Mouse (Mus musculus) CH12.LX (cell line): ENCODE measurements around the gene Plekha7. TPM values are rescaled to one million over a fixed set of nuclear protein-coding genes. Genes with fewer than 3 reads are reported as not detected.

Source experiments
- DNase-seq: peaks from one replicate; pipeline ENCODE4 v3.0.0-alpha.2; 2013; ENCODE audit errors: extremely low read depth
- H3K27ac ChIP-seq: 2 replicates; pipeline ENCODE4 v1.5.1; 2012; ENCODE audit warnings: low read depth, mild to moderate bottlenecking, control low read depth, moderate library complexity; ENCODE audit not compliant: insufficient read depth
- H3K27me3 ChIP-seq: replicated peaks from 2 replicates; pipeline ENCODE3; 2012; ENCODE audit warnings: inconsistent platforms
- H3K36me3 ChIP-seq, 2 experiments: replicated peaks in 1 of 2; 2 replicates each; pipeline versions ENCODE3 to v1.6.1; 2012; ENCODE audit warnings: inconsistent platforms in 1 of 2, low read length in 1 of 2, mild to moderate bottlenecking in 1 of 2, mixed read lengths in 1 of 2, moderate library complexity in 1 of 2; ENCODE audit not compliant: control insufficient read depth in 1 of 2, insufficient read depth in 1 of 2
- H3K4me1 ChIP-seq, 2 experiments: 2 replicates each; pipeline ENCODE4 v1.6.1; 2012; ENCODE audit warnings: inconsistent platforms in 1 of 2, moderate library complexity in 1 of 2; ENCODE audit not compliant: insufficient read depth in 2 of 2, control insufficient read depth in 1 of 2
- H3K4me2 ChIP-seq: 2 replicates; pipeline ENCODE4 v1.6.1; 2012; ENCODE audit warnings: low read depth, mild to moderate bottlenecking, control low read depth; ENCODE audit not compliant: poor library complexity, insufficient read depth, severe bottlenecking
- H3K4me3 ChIP-seq, 3 experiments: fragments of 150-350 bp in 1 of 3; sonication (generic) in 1 of 3; replicated peaks in 1 of 3; 2 replicates each; pipeline versions ENCODE3 to v1.5.1; 2011 to 2012; ENCODE audit warnings: low read depth in 2 of 3, low read length in 2 of 3, mild to moderate bottlenecking in 2 of 3, moderate library complexity in 2 of 3, control low read depth in 1 of 3, improper control_type of control experiment in 1 of 3, inconsistent platforms in 1 of 3, mixed read lengths in 1 of 3; ENCODE audit not compliant: poor library complexity in 1 of 3
- H3K79me2 ChIP-seq: replicated peaks from 2 replicates; pipeline ENCODE4 v1.6.1; 2012; ENCODE audit warnings: mild to moderate bottlenecking, moderate library complexity; ENCODE audit not compliant: control insufficient read depth, poor library complexity, insufficient read depth, severe bottlenecking; ENCODE audit errors: extremely low read depth
- H3K9ac ChIP-seq: 2 replicates; pipeline ENCODE4 v1.6.1; 2012; ENCODE audit warnings: low read depth, mild to moderate bottlenecking, control low read depth, moderate library complexity; ENCODE audit not compliant: insufficient read depth
- H3K9me3 ChIP-seq: replicated peaks from 2 replicates; pipeline ENCODE3; 2012; ENCODE audit warnings: low read length, inconsistent platforms, mixed read lengths
- BHLHE40 ChIP-seq: IDR thresholded peaks from 2 replicates; pipeline ENCODE4 v1.6.1; 2011; ENCODE audit warnings: mild to moderate bottlenecking, low read depth, low read length, improper control_type of control experiment
- CHD1 ChIP-seq: IDR thresholded peaks from 2 replicates; pipeline ENCODE4 v1.6.1; 2012; ENCODE audit warnings: low read depth, low read length, improper control_type of control experiment, inconsistent platforms
- E2F4 ChIP-seq: IDR thresholded peaks from 2 replicates; pipeline ENCODE4 v1.6.1; 2011; ENCODE audit warnings: low read depth, low read length, improper control_type of control experiment; ENCODE audit not compliant: insufficient replicate concordance
- HCFC1 ChIP-seq: IDR thresholded peaks from 2 replicates; pipeline ENCODE4 v1.6.1; 2012; ENCODE audit warnings: low read depth, mild to moderate bottlenecking, inconsistent platforms, low read length, improper control_type of control experiment
- JUN ChIP-seq: IDR thresholded peaks from 2 replicates; pipeline ENCODE4 v1.6.1; 2011; ENCODE audit warnings: low read depth, mild to moderate bottlenecking, low read length, improper control_type of control experiment, moderate library complexity; ENCODE audit not compliant: insufficient read depth
- MAFK ChIP-seq: IDR thresholded peaks from 2 replicates; pipeline ENCODE4 v1.6.1; 2011; ENCODE audit warnings: low read length, improper control_type of control experiment; ENCODE audit not compliant: insufficient replicate concordance
- MAZ ChIP-seq: IDR thresholded peaks from 2 replicates; pipeline ENCODE4 v1.6.1; 2012; ENCODE audit warnings: low read depth, mild to moderate bottlenecking, inconsistent platforms, low read length, improper control_type of control experiment, moderate library complexity
- MEF2A ChIP-seq: IDR thresholded peaks from 2 replicates; pipeline ENCODE4 v1.6.1; 2014; ENCODE audit warnings: low read depth, mild to moderate bottlenecking, inconsistent platforms, low read length, improper control_type of control experiment, borderline replicate concordance
- MXI1 ChIP-seq: IDR thresholded peaks from 2 replicates; pipeline ENCODE4 v1.6.1; 2011; ENCODE audit warnings: mild to moderate bottlenecking, low read depth, low read length, improper control_type of control experiment
- MYC ChIP-seq: IDR thresholded peaks from 2 replicates; pipeline ENCODE4 v1.6.1; 2011; ENCODE audit warnings: low read depth, mild to moderate bottlenecking, improper control_type of control experiment, low read length
- NELFE ChIP-seq: IDR thresholded peaks from 2 replicates; pipeline ENCODE4 v1.6.1; 2011; ENCODE audit warnings: low read depth, low read length, improper control_type of control experiment
- PAX5 ChIP-seq: IDR thresholded peaks from 2 replicates; pipeline ENCODE4 v1.6.1; 2012; ENCODE audit warnings: low read length, inconsistent platforms, mixed read lengths
- POLR2AphosphoS2 ChIP-seq: IDR thresholded peaks from 2 replicates; pipeline ENCODE4 v1.6.1; 2011; ENCODE audit warnings: low read depth, low read length, improper control_type of control experiment
- RAD21 ChIP-seq: IDR thresholded peaks from 2 replicates; pipeline ENCODE4 v1.6.1; 2011; ENCODE audit warnings: low read depth, mild to moderate bottlenecking, low read length, improper control_type of control experiment, moderate library complexity
- RCOR1 ChIP-seq: conservative IDR thresholded peaks from 2 replicates; pipeline ENCODE4 v1.6.1; 2012; ENCODE audit warnings: low read depth, mild to moderate bottlenecking, inconsistent platforms, low read length, improper control_type of control experiment
- SMC3 ChIP-seq: IDR thresholded peaks from 2 replicates; pipeline ENCODE4 v1.6.1; 2011; ENCODE audit warnings: low read depth, low read length, improper control_type of control experiment
- TBP ChIP-seq: conservative IDR thresholded peaks from 2 replicates; pipeline ENCODE4 v1.6.1; 2011; ENCODE audit warnings: low read depth, low read length, improper control_type of control experiment
- TCF12 ChIP-seq: IDR thresholded peaks from 2 replicates; pipeline ENCODE4 v1.6.1; 2014; ENCODE audit warnings: low read depth, mild to moderate bottlenecking, inconsistent platforms, low read length, improper control_type of control experiment
- UBTF ChIP-seq: IDR thresholded peaks from 2 replicates; pipeline ENCODE4 v1.6.1; 2012; ENCODE audit warnings: low read depth, mild to moderate bottlenecking, inconsistent platforms, low read length, improper control_type of control experiment, moderate library complexity
- USF1 ChIP-seq: IDR thresholded peaks from 2 replicates; pipeline ENCODE4 v1.6.1; 2014; ENCODE audit warnings: low read depth, mild to moderate bottlenecking, inconsistent platforms, low read length, improper control_type of control experiment
- USF2 ChIP-seq: conservative IDR thresholded peaks from 2 replicates; pipeline ENCODE4 v1.6.1; 2011; ENCODE audit warnings: low read depth, low read length, improper control_type of control experiment
- ZC3H11A ChIP-seq: IDR thresholded peaks from 2 replicates; pipeline ENCODE4 v1.6.1; 2012; ENCODE audit warnings: low read depth, mild to moderate bottlenecking, inconsistent platforms, low read length, improper control_type of control experiment
- ZKSCAN1 ChIP-seq: IDR thresholded peaks from 2 replicates; pipeline ENCODE4 v1.6.1; 2012; ENCODE audit warnings: low read depth, inconsistent platforms, low read length, improper control_type of control experiment, borderline replicate concordance
- ZMIZ1 ChIP-seq: IDR thresholded peaks from 2 replicates; pipeline ENCODE4 v1.6.1; 2012; ENCODE audit warnings: low read depth, mild to moderate bottlenecking, inconsistent platforms, low read length, improper control_type of control experiment
- dilution Hi-C: fragments of 300-500 bp; cut with MboI; formaldehyde crosslinking; loops from 2 replicates; pipeline ENCODE4 v1.14.3; 2020; ENCODE audit warnings: low sequenced_read_pairs; ENCODE audit not compliant: extremely low pct_unique_long_range_greater_than_20kb, extremely low pct_ligation_motif_present
- in situ Hi-C: fragments of 300-500 bp; cut with MboI; formaldehyde crosslinking; loops from 3 replicates; pipeline ENCODE4 v1.14.3; 2019; ENCODE audit warnings: low sequenced_read_pairs, low pct_ligation_motif_present, low pct_unique_long_range_greater_than_20kb, mixed read lengths
- polyA plus RNA-seq: library from polyadenylated mRNA; unstranded; fragments of >175 nt; gene quantifications from 2 replicates; pipeline ENCODE4 v1.2.1, GENCODE M21; 2012; ENCODE audit warnings: low read depth; ENCODE audit not compliant: insufficient read length
- total RNA-seq, 2 experiments: library from RNA; depleted of rRNA; stranded (reverse); fragments of 300-350 nt in 1 of 2; fragments of >200 nt in 1 of 2; gene quantifications; 2 replicates each; pipeline ENCODE4 v1.2.3; 2012 to 2014

The Plekha7 gene
- total and polyA plus RNA-seq, 3 experiments: 0.59 to 1.5 (median 1.0) TPM

GRCm38 (mm10) chr7:116111546-116111945, 196.6 kb downstream of the Plekha7 start:
- Histone ChIP-seq H3K27me3 (no peaks in the 10 kb centered on the region), H3K27ac (no peak overlapping the region), H3K79me2 (no peaks in the 10 kb centered on the region), H3K4me3 (no peak overlapping the region), H3K36me3 (peaks cover 0 to 3% of the 10 kb centered on the region in 2 experiments), H3K4me1 (peaks cover 3 to 13% of the 10 kb centered on the region in 2 experiments; a peak in 2 of 4 replicates), H3K9ac (no peak overlapping the region), H3K9me3 (no peaks in the 10 kb centered on the region), H3K4me2 (no peak overlapping the region)
- TF ChIP-seq UBTF: no peak
- no peak for TF ChIP-seq TBP
- no peak for TF ChIP-seq ZKSCAN1
- no peak for TF ChIP-seq PAX5
- no peak for TF ChIP-seq SMC3
- TF ChIP-seq ZMIZ1: no peak
- no peak for TF ChIP-seq POLR2AphosphoS2
- TF ChIP-seq MAZ: no peak
- no peak for TF ChIP-seq MYC
- DNase-seq: no peak
- dilution Hi-C loops (no loop called here), in situ Hi-C loops (no loop called here)

DNA sequence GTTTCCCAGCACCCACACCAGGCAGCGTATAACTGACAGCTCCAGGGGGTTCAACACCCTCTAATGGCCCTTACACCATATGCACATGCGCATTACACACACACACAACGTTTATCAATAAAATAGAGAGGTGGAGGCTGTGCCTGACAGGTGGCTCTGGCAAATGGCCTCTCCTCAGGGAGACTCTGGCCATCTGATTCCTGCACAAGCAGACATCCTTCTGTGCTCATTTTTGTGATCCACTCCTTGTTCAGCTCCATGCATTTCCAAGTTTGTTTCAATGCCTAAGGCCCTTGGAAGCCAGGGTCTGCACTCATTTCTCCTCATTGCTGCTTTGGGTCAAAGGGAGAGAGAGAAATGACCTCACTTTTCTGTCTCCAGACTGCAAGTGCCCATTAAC, 197.5 kb downstream of the Plekha7 start:
- H3K27ac ChIP-seq: no peak overlapping the region
- H3K4me2 ChIP-seq: no peak overlapping the region
- H3K9ac ChIP-seq: no peak overlapping the region
- H3K4me1 ChIP-seq: peaks cover 3 to 13% of the 10 kb centered on the region in 2 experiments; a peak in 2 of 4 replicates
- no peak overlapping the region for H3K4me3 ChIP-seq
- DNase-seq: no peak
- no peaks in the 10 kb centered on the region for H3K9me3 ChIP-seq
- peaks cover 2 to 12% of the 10 kb centered on the region in 2 experiments for H3K36me3 ChIP-seq
- dilution Hi-C loops (no loop called here), in situ Hi-C loops (no loop called here)
- no peaks in the 10 kb centered on the region for H3K27me3 ChIP-seq
- H3K79me2 ChIP-seq: no peaks in the 10 kb centered on the region
- TF ChIP-seq RAD21 (no peak), RCOR1 (no peak), UBTF (no peak), ZC3H11A (no peak)

GRCm38 (mm10) chr7:116103091-116103490, 205.1 kb downstream of the Plekha7 start:
- peaks cover 31 to 67% of the 10 kb centered on the region in 2 experiments for H3K36me3 ChIP-seq

More at GRCm38 (mm10) chr7:116103091-116103490, 205.1 kb downstream of the Plekha7 start:
- H3K4me1 ChIP-seq: peaks cover 0 to 6% of the 10 kb centered on the region in 2 experiments; a peak in 1 of 4 replicates
- H3K27ac ChIP-seq: no peak overlapping the region
- peaks cover 3% of the 10 kb centered on the region; the same call in 1 of the 2 replicates for H3K79me2 ChIP-seq
- H3K4me2 ChIP-seq: no peak overlapping the region
- no peak overlapping the region for H3K4me3 ChIP-seq
- no peaks in the 10 kb centered on the region for H3K9me3 ChIP-seq
- TF ChIP-seq NELFE (no peak), E2F4 (no peak), JUN (no peak), BHLHE40 (no peak), MAFK (no peak), POLR2AphosphoS2 (no peak), ZMIZ1 (no peak), TCF12 (no peak), TBP (no peak), MXI1 (no peak), USF2 (no peak), MEF2A (no peak), CHD1 (no peak), USF1 (no peak), HCFC1 (no peak)
- in situ Hi-C loops (no loop called here), dilution Hi-C loops (no loop called here)
- H3K9ac ChIP-seq: no peak overlapping the region
- H3K27me3 ChIP-seq: no peaks in the 10 kb centered on the region
- DNase-seq: no peak
